Mouse (Mus musculus) myocyte (in vitro differentiated cells): ENCODE measurements at regions not wholly inside any gene's neighbourhood (a gene's known extent, or its start where the extent isn't known, plus 50 kb on each side); places are given as distances from the start of the nearest gene placed in this dataset.

Experiments used
- CEBPB ChIP-seq: IDR thresholded peaks from 2 replicates; pipeline ENCODE4 v1.6.1; 2011; ENCODE audit warnings: mild to moderate bottlenecking, moderate library complexity; ENCODE audit not compliant: poor library complexity, insufficient read depth, severe bottlenecking
- E2F4 ChIP-seq: IDR thresholded peaks from one replicate; pipeline ENCODE4 v1.6.1; 2011; ENCODE audit warnings: mild to moderate bottlenecking, control low read depth, moderate library complexity; ENCODE audit not compliant: insufficient read depth
- MAX ChIP-seq: IDR thresholded peaks from one replicate; pipeline ENCODE4 v1.6.1; 2011; ENCODE audit warnings: low read depth, mild to moderate bottlenecking, control low read depth
- MYOG ChIP-seq, 3 experiments: IDR thresholded peaks; one replicate each; pipeline ENCODE4 v1.6.1; 2011; ENCODE audit warnings: control low read depth in 2 of 3, low read depth in 2 of 3, mild to moderate bottlenecking in 2 of 3; ENCODE audit not compliant: insufficient read length in 2 of 3, control insufficient read depth in 1 of 3, insufficient read depth in 1 of 3
- POLR2A ChIP-seq: IDR thresholded peaks from one replicate; pipeline ENCODE4 v1.6.1; 2011; ENCODE audit warnings: low read depth, mild to moderate bottlenecking, control low read depth, moderate library complexity; ENCODE audit not compliant: insufficient read length
- POLR2AphosphoS2 ChIP-seq: IDR thresholded peaks from one replicate; pipeline ENCODE4 v1.6.1; 2011; ENCODE audit warnings: low read depth, control low read depth; ENCODE audit not compliant: insufficient read length
- REST ChIP-seq: IDR thresholded peaks from one replicate; pipeline ENCODE4 v1.6.1; 2011; ENCODE audit warnings: mild to moderate bottlenecking, control low read depth, moderate library complexity; ENCODE audit not compliant: insufficient read depth, insufficient read length
- SRF ChIP-seq: IDR thresholded peaks from one replicate; pipeline ENCODE4 v1.6.1; 2011; ENCODE audit warnings: low read depth; ENCODE audit not compliant: control insufficient read depth, insufficient read length
- USF1 ChIP-seq: IDR thresholded peaks from one replicate; pipeline ENCODE4 v1.6.1; 2011; ENCODE audit warnings: low read depth, mild to moderate bottlenecking, control low read depth, moderate library complexity

GRCm38 (mm10) chr4:125194298-125194697, 66.7 kb upstream of the Zc3h12a start:
- TF ChIP-seq SRF, result no peak
- no peak for TF ChIP-seq POLR2A
- no peak for TF ChIP-seq POLR2AphosphoS2
- TF ChIP-seq MAX, result no peak
- no peak for TF ChIP-seq USF1
- TF ChIP-seq CEBPB, result no peak
- no peak for TF ChIP-seq REST
- no peak for TF ChIP-seq MYOG (IDR thresholded peaks at IDR 0.05; ENCODE audit: control insufficient read depth in 1 of 3, insufficient read depth in 1 of 3, insufficient read length in 2 of 3, low read depth in 2 of 3)
- TF ChIP-seq E2F4, result no peak
